Mouse (Mus musculus): Measurements from ENCODE around the gene C5ar1.

C5ar1 gene

DNA sequence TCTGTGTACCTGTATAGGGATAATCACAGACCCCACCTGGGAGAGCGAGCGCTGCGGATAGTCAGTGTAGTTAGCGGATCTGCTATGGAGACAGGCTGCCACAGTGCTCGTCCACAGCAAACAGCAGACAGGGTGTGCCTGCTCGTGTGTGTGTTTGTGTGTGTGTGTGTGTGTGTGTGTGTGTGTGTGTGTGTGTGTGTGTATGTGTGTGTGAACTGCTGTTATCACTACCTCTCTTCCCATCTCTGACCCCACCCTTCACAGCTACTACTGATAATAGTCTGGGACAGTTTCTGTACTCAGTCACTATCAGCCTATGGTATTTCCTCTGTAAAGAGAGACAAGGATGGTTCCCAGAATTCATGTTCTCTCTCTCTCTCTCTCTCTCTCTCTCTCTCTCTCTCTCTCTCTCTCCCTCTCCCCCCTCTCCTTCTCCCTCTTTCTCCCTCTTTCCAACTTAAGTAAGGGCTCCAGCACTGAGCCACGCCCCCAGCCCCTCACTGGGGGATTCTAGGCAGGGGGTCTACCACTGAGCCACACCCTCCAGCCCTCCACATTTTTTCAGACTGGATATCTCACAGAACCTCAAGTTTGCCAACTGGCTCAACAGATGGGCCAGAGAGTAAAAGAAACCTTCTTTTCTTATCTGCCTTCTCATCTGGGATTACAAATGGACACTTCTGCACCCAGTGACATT is 18.9 kb downstream of the C5ar1 start:
- in situ Hi-C loops (cut with MboI; ENCODE audit: unreplicated experiment in 2 of 2) = no loop called here

DNA sequence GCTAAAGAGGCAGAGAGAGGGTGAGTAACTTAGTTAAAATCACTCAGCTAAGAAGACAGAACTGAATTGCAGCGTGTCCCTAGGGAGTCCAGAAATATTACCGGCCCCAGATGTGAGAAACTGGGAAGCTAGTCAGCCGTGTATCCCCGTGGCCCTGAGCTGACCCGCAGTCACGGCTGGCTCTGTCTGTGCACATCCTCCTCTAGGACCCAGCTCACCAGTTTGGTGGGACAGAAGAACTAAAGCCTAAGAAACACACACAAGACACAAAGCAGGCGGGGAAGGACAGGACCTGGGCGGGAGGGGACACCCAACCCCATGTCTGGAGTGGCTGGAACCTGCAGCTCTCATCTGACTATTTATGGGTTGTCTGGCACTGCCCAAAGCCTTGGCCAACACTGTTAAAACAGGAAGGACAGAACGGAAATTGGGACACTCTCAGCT is 19.8 kb downstream of the C5ar1 start:
- in situ Hi-C loops (cut with MboI; ENCODE audit: unreplicated experiment in 2 of 2) = no loop called here

DNA sequence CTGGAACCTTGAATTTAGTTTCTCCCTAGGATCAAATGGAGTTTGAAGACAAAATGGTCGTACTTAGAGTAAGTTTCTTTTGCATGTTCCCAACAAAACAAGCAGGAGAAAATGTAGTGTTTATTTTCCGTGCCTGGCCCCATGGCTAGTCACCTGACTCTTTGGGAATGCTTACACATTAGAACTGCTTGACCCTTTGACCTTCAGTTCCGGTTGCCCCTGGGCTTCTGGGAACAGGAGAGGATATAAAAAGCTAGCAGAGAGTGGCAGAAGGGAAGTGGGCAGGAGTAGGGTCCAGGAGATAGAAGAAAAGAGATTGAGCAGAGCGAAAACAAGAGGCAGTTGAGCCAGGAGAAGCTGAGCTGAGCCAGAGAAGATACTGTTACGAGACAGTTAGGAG is 29.5 kb downstream of the C5ar1 start:
- in situ Hi-C loops (cut with MboI; ENCODE audit: unreplicated experiment in 2 of 2) = no loop called here

DNA sequence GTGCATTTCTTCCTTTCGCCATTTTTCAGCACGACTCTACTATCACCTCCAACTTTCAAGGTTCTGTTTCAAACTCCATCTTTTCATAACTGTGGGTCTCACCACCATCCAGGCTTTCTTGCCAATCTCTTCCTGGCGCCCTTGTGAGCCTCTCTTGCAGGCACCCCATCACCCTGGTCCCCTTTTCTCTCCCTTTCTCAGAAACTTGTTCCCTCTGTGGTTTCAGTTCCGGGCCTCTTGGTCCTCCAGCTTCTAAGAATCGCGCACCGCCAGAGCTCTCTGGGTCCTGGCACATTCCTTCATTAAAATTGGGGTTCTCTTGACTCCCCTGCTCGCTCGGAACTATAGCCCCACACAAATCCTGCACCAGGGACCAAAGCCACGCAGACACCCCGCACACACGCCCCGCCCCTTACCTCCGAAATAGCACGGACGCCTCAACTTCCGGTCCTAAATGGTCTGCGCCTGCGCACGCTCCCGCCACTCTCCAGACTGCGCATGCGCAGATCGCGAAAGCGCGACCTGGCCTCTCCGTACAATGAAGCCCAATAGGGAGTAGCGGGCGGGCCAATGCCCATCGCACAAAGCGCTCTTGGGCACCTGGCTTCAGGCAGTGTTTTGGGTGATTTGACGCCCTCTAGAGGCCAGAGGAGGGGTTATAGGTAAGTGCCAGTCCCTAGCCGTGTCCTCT is 37.6 kb downstream of the C5ar1 start, which contains the start of gene Dhx34:
Gene Dhx34 (minus strand): TSS at position 456 of the 691 bp plus-strand sequence.
- in situ Hi-C loops (cut with MboI; ENCODE audit: unreplicated experiment in 2 of 2) = no loop called here

DNA sequence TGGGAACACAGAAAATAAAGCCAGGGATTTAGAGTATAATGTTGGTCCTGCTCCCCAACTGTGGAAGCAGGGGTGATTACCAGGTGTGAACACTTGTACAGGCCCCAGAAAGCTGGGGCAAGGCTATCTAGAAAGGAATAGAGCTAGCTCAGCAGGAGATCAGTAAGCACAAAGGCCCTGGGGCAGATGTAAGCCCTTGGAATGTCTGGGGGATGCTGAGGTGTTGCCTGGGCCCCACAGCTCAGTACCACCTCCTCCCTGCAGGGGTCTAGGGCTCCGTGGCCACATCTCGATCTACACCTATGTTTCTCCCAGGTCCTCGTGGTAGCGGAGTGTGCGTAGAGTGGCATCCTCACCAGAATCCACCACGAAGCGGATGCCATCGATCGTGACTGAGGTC is 45.4 kb downstream of the C5ar1 start:
- in situ Hi-C loops (cut with MboI; ENCODE audit: unreplicated experiment in 2 of 2) = no loop called here

DNA sequence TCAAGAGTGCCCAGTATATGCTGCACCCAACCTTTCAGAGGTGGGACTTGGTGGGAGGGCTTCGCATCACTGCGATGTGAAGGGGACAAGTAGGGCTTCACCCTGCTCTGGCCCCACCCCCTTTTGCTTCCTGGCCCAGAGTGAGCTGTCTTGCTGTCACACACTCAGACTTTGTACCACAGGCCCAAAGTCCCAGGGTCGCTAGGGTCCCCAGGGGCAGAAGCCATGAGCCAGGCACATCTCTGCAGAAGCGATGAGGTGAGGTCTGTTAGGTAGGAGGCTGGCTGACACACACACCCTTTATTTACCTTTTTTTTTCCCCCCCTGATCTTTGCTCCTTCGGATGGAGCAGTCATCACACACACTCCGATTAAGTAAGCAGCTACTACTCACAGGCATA is 46.1 kb downstream of the C5ar1 start:
- in situ Hi-C loops (cut with MboI; ENCODE audit: unreplicated experiment in 2 of 2) = no loop called here

DNA sequence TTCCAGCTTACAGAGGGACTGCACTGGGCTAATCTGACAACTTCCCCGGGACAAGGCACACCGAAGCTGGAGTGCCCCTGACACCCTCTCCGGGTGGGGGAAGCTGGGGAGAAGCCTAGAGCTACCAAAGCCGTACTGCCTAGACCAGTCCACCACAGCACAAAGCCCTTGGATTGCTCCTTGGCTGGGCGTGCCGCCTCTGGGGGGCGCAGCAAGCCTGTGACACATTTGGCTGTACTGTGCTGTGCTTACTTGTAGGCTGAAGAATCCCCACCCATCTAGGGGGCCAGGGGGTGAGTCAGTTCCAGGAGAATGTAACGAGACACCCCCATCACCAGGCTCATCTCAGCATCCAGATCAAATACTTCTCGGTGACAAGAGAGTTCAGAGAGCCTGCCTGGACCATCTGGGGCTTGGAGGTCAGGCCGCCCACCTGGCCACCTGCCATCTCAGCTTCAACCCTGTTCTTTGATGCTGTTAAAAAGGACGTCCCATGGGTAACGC is 48.4 kb downstream of the C5ar1 start:
- in situ Hi-C loops (cut with MboI; ENCODE audit: unreplicated experiment in 2 of 2) = no loop called here

DNA sequence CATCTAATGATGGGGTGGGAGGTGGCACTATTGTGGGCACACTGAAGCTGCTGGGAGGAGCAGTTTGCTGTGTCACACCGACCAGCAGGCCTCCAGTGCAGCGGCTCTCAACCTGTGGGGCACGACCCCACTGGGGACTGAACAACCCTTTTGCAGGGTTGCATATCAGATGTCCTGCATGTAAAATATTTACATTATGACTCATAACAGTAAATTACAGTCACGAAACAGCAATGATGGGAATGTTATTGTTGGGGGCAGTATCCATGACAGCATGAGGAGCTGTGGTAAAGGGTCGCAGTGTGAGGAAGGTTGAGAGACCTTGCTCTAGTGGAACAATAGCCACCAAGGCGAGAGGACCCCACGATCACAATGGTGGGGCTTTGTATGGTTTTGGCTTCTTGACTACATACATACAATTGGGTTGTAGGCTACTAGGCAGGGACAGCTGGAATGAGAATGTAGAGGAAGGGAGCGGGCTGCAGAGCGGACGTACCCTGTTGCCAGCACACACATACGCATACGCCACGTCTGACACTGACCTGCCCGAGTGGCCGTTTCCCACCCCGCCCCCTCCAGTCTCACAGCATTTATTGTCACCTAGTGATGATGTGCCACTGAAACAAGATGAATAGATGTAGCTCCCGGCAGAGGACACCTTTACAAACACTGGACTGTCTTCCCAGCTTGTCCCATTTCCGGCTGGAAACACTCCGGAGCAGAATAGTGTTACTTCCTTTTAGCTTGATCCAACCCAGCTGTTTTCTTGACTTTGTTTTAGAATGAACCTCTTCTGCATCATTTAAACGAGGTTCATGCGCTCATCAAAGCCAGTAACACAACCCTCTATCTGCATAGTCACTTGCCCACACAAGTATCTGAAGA is 50.3 kb downstream of the C5ar1 start:
- in situ Hi-C loops (cut with MboI; ENCODE audit: unreplicated experiment in 2 of 2) = no loop called here

DNA sequence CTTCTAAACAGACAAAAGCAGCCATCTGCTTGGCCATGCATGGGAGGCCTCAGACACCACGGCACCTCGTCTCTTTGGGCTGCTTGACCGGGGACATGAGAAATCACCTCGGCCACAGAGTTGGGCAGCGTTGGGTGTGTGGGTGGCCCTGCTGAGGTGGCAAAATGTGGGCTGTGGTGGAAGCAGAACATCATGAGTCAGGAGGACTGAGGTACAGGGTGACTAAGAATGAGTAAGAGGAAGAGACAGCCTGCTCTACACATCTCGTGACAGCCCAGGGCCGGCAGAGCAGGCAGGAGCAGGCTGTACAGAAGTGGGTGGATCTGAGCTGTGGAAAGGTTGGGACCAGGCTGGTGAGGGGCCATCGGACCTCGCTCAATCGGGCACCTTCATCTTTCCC is 51.8 kb downstream of the C5ar1 start:
- in situ Hi-C loops (cut with MboI; ENCODE audit: unreplicated experiment in 2 of 2) = no loop called here

DNA sequence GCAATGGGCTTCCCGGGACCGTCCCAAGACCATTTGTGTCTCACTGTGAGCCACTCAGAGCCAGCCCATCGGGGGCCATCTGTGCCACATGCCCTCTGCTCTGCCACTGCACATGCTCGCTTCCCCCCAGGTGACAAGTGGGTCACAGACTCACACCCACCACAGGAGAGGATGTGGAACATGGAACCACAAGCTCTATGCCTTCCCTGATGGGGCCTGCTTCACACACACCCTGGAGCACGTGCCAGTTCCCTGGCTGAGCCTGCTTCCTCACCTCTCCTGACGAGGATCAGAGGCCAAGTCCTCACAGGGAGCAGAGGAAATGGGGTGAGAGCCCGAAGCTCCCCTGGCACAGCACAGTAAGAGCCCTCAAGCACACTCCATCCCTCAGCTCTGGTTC is 52.3 kb downstream of the C5ar1 start:
- in situ Hi-C loops (cut with MboI; ENCODE audit: unreplicated experiment in 2 of 2) = no loop called here

DNA sequence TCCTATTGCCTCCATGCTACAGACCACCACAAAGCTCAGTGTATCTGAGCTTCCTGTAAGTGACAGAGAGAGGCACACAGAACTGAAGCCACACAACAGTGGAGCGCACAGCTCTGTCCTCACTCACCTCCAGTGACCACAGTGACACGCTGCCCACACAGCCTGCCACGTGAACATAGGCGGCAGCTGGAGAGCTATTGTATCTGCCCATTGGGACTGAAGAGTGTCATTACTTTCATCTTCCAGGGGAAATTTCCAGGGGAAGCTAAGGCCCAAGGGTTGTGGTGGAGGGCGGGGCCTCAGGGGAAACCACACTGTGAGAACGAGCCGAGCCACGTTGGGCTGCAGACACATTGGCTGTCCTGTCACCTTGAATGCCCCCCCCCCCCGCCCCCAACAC is 54.5 kb downstream of the C5ar1 start:
- in situ Hi-C loops (cut with MboI; ENCODE audit: unreplicated experiment in 2 of 2) = no loop called here

DNA sequence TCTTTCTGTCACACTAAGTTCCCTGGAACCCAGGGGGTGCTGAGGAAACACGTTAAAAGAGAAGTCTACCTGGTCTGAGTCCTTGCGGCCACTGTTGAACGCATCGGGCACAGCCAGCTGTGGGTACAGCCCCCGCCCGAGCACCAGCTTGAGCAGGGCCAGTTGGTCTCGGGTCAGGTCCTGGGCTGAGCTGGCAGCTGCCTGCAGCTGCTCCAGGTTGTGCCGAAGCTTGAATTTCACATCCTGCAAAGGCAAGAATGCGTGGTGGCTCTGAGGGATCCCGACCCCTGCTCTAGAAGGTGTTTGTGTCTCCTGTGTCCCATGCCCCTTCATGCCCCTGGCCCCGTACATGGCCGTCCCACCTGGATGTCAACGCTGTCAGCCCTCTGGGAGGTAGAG is 55.8 kb downstream of the C5ar1 start:
- in situ Hi-C loops (cut with MboI; ENCODE audit: unreplicated experiment in 2 of 2) = no loop called here

DNA sequence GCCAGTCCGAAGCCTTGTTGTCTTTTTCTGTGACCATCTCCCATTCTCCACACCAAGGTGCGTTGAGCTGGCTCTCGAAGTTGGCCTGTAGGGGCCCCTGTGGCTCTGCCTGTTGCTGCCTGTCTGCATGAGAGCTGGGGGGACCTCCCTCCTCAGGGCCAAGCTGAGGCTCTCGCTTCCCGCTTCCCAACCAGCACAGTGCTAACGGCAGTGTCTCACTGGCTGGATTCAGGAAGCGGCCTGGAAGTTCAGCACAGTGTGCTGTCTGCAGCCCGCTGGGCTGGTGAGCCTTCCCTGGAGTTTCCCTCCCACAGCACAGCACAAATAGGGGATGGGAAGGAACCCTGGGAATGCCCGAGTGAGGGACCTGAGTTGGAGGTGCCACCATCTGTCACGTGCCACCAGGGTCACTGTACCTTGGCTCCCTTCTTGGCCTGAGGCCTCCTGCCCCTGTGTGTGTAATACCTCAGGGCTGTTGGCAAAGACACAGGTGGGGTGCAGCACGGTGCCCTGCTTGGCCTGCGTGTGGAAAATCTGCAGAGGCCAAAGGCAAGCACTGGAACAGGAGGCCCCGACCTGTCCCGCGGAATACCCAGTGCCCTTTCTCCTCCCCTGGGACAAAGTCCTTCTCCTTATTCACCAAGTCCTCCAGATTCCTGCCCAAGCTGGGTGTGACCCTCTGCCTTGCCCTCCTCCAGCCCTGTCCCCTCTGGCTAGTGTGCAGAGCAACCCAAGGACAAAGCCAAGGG is 56.4 kb downstream of the C5ar1 start:
- in situ Hi-C loops (cut with MboI; ENCODE audit: unreplicated experiment in 2 of 2) = no loop called here

DNA sequence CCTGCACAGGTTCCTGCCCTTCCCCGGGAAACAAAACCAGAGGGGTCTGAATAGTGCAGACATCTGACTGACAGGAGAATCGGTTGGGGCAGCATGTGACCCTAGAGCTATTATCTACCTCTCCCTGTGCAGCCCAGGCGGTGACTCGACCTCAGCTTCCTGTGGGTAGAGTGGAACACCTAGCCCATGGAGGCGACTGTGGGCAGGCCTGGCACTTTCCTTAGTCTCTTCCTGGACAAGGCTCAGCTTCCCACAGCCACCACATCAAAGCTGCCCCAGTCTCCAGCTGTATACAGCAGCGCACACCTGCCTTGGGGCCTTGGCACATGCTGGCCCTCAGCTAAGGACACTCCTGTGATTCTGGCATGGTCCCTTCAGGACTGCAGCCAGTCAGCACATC is 58.2 kb downstream of the C5ar1 start:
- in situ Hi-C loops (cut with MboI; ENCODE audit: unreplicated experiment in 2 of 2) = no loop called here

DNA sequence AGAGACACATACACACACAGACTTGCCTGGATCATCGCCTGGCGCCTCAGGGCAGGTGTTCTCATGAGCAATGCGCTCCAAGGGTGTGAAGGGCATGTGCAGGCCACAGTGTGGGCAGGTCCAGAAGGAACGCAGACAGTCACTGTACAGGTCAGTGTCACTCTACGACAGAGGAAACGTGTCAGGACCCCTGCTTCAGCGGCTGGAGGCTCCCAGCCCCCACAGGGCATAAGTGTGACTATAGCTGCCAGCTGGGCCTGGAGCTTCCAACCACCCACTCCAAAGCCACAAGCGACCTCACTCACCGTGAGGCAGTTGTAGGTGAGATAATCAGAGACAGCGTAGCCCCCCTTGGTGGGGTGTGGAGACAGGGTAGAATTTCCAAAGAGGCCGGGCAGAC is 60.8 kb downstream of the C5ar1 start:
- in situ Hi-C loops (cut with MboI; ENCODE audit: unreplicated experiment in 2 of 2) = loop anchor here in 1 of 2 experiments (10.0 kb wide), 1 partner anchor 176 kb away; no protein-coding TSS in a partner anchor

DNA sequence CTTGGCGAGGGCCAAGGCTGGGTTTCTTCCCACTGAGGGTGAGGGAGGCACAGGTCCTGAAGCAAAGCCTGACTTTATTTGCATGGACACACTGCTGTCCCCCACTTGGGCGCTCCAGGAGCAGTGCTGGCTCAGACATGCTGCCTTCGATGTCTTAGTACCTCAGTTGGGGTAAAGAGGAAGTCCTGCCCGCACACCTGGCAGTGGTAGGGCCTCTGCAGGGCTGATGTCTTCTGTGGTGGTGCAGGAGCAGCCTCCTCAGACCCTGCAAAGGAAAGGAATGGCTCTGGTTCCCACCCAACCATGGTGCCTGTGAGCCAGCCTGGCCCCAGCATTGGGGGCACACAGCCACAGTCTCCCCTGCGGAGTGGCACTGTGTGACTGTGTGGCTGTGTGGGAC is 62.2 kb downstream of the C5ar1 start:
- in situ Hi-C loops (cut with MboI; ENCODE audit: unreplicated experiment in 2 of 2) = loop anchor here in 1 of 2 experiments (10.0 kb wide), 1 partner anchor 178 kb away; no protein-coding TSS in a partner anchor

Measured in v-Abl transformed pro-B cells (cell line).